Mouse (Mus musculus) limb, embryonic 14.5 days (tissue): ENCODE measurements around the gene Ablim1. TPM values are rescaled to one million over a fixed set of nuclear protein-coding genes. Genes with fewer than 3 reads are reported as not detected.

Source experiments
- ATAC-seq: fragments of 200-750 bp; cut with Nextera tagmentation; 2 replicates; pipeline ENCODE4 v1.8.0; 2017; ENCODE audit warnings: low read depth, moderate number of reproducible peaks, moderate TSS enrichment; ENCODE audit not compliant: low FRiP score
- DNase-seq: peaks from one replicate; pipeline ENCODE4 v3.0.0-alpha.2; 2015; ENCODE audit warnings: low spot score
- H3K27ac ChIP-seq: fragments of 300-500 bp; sonication (generic); replicated peaks from 2 replicates; pipeline ENCODE4 v1.5.1; 2014; ENCODE audit warnings: low read depth, mild to moderate bottlenecking, low read length, moderate library complexity, mixed read lengths
- H3K27me3 ChIP-seq: fragments of 300-500 bp; sonication (generic); 2 replicates; pipeline ENCODE4 v1.6.1; 2014; ENCODE audit warnings: low read length, mixed read lengths; ENCODE audit not compliant: control insufficient read depth, insufficient read depth
- H3K36me3 ChIP-seq: fragments of 300-500 bp; sonication (generic); 2 replicates; pipeline ENCODE4 v1.6.1; 2014; ENCODE audit warnings: mild to moderate bottlenecking, low read length, moderate library complexity, mixed read lengths; ENCODE audit not compliant: control insufficient read depth, insufficient read depth
- H3K4me1 ChIP-seq: fragments of 300-500 bp; sonication (generic); 2 replicates; pipeline ENCODE4 v1.6.1; 2014; ENCODE audit warnings: antibody characterized with exemption, low read length, mixed read lengths; ENCODE audit not compliant: control insufficient read depth, insufficient read depth
- H3K4me2 ChIP-seq: fragments of 300-500 bp; sonication (generic); replicated peaks from 2 replicates; pipeline ENCODE4 v1.6.1; 2014; ENCODE audit warnings: low read depth, mild to moderate bottlenecking, low read length, moderate library complexity; ENCODE audit not compliant: severe bottlenecking
- H3K4me3 ChIP-seq: fragments of 300-500 bp; sonication (generic); replicated peaks from 2 replicates; pipeline ENCODE4 v1.5.1; 2014; ENCODE audit warnings: low read length
- H3K9ac ChIP-seq: fragments of 300-500 bp; sonication (generic); 2 replicates; pipeline ENCODE4 v1.6.1; 2014; ENCODE audit warnings: mild to moderate bottlenecking, low read depth, low read length, moderate library complexity; ENCODE audit not compliant: severe bottlenecking
- H3K9me3 ChIP-seq: fragments of 300-500 bp; sonication (generic); 2 replicates; pipeline ENCODE4 v1.6.1; 2016; ENCODE audit warnings: low read length; ENCODE audit not compliant: control insufficient read depth
- POLR2A ChIP-seq: fragments of 200-500 bp; IDR thresholded peaks from 2 replicates; pipeline ENCODE4 v1.8.0; 2012; ENCODE audit warnings: inconsistent platforms, mild to moderate bottlenecking, moderate library complexity, borderline replicate concordance; ENCODE audit not compliant: insufficient read depth, insufficient read length; ENCODE audit errors: extremely low read depth
- WGBS: fragments of 180-500 bp; shearing (Covaris S2); extraction: QIAGEN DNeasy Blood & Tissue Kit; methylation state at CpG from one replicate; pipeline ENCODE4 v1.1.7; 2014; 5-methylcytosine and 5-hydroxymethylcytosine counted together
- polyA plus RNA-seq, 2 experiments: library from polyadenylated mRNA; depleted of rRNA in 1 of 2; stranded (reverse) in 1 of 2; unstranded in 1 of 2; fragments of >200 nt; fragmentation: Nextera tagmentation in 1 of 2; extraction: Ambion mirVana in 1 of 2; gene quantifications; 2 replicates each; pipeline versions ENCODE4 v1.2.1 to v1.2.3; 2012 to 2014

Gene Ablim1
- polyA plus RNA-seq, 2 experiments = 30.6 to 76.9 TPM

GRCm38 (mm10) chr19:57344678-57345077 lies 30.0 kb upstream of the Ablim1 start:
- DNase-seq (no peak), ATAC-seq (no peak)
- no peak overlapping the region for H3K9ac ChIP-seq
- no peak overlapping the region for H3K4me2 ChIP-seq
- no peaks in the 10 kb centered on the region for H3K36me3 ChIP-seq
- H3K4me3 ChIP-seq = no peak overlapping the region
- H3K4me1 ChIP-seq = no peaks in the 10 kb centered on the region
- WGBS = 67% methylated on average over 1 of the region's 1 CpGs
- TF ChIP-seq POLR2A = no peak
- no peaks in the 10 kb centered on the region; the same call in 1 of the 2 replicates for H3K9me3 ChIP-seq
- H3K27me3 ChIP-seq = no peaks in the 10 kb centered on the region
- H3K27ac ChIP-seq = no peak overlapping the region

- Histone ChIP-seq H3K27ac (no peak overlapping the region), H3K4me3 (no peak overlapping the region), H3K36me3 (no peaks in the 10 kb centered on the region), H3K9ac (no peak overlapping the region), H3K4me2 (no peak overlapping the region), H3K4me1 (no peaks in the 10 kb centered on the region), H3K27me3 (no peaks in the 10 kb centered on the region), H3K9me3 (no peaks in the 10 kb centered on the region; the same call in 1 of the 2 replicates)
- TF ChIP-seq POLR2A = no peak
- 79% methylated on average over 5 of the region's 5 CpGs for WGBS
- DNase-seq (no peak), ATAC-seq (no peak)
These were observed 29.1 kb upstream of the Ablim1 start for GRCm38 (mm10) chr19:57343860-57344259.

GRCm38 (mm10) chr19:57340900-57341742 lies 26.4 kb upstream of the Ablim1 start:
- Histone ChIP-seq H3K36me3 (no peaks in the 10 kb centered on the region), H3K9me3 (no peaks in the 10 kb centered on the region), H3K4me2 (no peak overlapping the region), H3K4me1 (no peaks in the 10 kb centered on the region), H3K4me3 (no peak overlapping the region), H3K9ac (no peak overlapping the region), H3K27me3 (no peaks in the 10 kb centered on the region), H3K27ac (no peak overlapping the region)
- no peak for DNase-seq
- no peak for TF ChIP-seq POLR2A
- WGBS = 78% methylated on average over 8 of the region's 8 CpGs
- ATAC-seq = no peak

- Histone ChIP-seq H3K27ac (no peak overlapping the region), H3K4me3 (no peak overlapping the region), H3K9me3 (no peaks in the 10 kb centered on the region), H3K27me3 (no peaks in the 10 kb centered on the region), H3K4me1 (0 out of 2 replicates have a peak, but pooled peaks cover 2% of the 10 kb centered on the region), H3K9ac (no peak overlapping the region), H3K4me2 (no peak overlapping the region), H3K36me3 (no peaks in the 10 kb centered on the region)
- TF ChIP-seq POLR2A = no peak
- DNase-seq = no peak
- WGBS = 85% methylated on average over 13 of the region's 13 CpGs
- no peak for ATAC-seq
These were observed 24.7 kb upstream of the Ablim1 start for GRCm38 (mm10) chr19:57339281-57339864.

- Histone ChIP-seq H3K4me2 (no peak overlapping the region), H3K4me1 (0 out of 2 replicates have a peak, but pooled peaks cover 2% of the 10 kb centered on the region), H3K27me3 (no peaks in the 10 kb centered on the region), H3K9me3 (no peaks in the 10 kb centered on the region), H3K9ac (no peak overlapping the region), H3K27ac (no peak overlapping the region), H3K36me3 (no peaks in the 10 kb centered on the region), H3K4me3 (no peak overlapping the region)
- WGBS = 34% methylated on average over 8 of the region's 8 CpGs
- DNase-seq (no peak), ATAC-seq (no peak)
- no peak for TF ChIP-seq POLR2A
These were observed 20.4 kb upstream of the Ablim1 start for GRCm38 (mm10) chr19:57335135-57335534.
